Mouse (Mus musculus) thymus, adult 2 months (tissue): ENCODE measurements around the gene Cdk5r2.

Experiments
- CTCF ChIP-seq: fragments of 200-500 bp; IDR thresholded peaks from 2 replicates; pipeline ENCODE4 v1.5.1; 2012; ENCODE audit warnings: mild to moderate bottlenecking, control low read depth, low read length, moderate library complexity, borderline replicate concordance; ENCODE audit not compliant: control insufficient read depth, poor library complexity, insufficient read depth; ENCODE audit errors: extremely low read depth
- POLR2A ChIP-seq: fragments of 200-500 bp; IDR thresholded peaks from 2 replicates; pipeline ENCODE4 v1.6.1; 2012; ENCODE audit warnings: mild to moderate bottlenecking, low read length, control low read depth, moderate library complexity; ENCODE audit not compliant: control insufficient read depth, poor library complexity, insufficient read depth; ENCODE audit errors: extremely low read depth

GRCm38 (mm10) chr1:74856791-74857190, 2.1 kb downstream of the Cdk5r2 start:
- TF ChIP-seq POLR2A (no peak), CTCF (no peak)
